In the genomic region with DNA sequence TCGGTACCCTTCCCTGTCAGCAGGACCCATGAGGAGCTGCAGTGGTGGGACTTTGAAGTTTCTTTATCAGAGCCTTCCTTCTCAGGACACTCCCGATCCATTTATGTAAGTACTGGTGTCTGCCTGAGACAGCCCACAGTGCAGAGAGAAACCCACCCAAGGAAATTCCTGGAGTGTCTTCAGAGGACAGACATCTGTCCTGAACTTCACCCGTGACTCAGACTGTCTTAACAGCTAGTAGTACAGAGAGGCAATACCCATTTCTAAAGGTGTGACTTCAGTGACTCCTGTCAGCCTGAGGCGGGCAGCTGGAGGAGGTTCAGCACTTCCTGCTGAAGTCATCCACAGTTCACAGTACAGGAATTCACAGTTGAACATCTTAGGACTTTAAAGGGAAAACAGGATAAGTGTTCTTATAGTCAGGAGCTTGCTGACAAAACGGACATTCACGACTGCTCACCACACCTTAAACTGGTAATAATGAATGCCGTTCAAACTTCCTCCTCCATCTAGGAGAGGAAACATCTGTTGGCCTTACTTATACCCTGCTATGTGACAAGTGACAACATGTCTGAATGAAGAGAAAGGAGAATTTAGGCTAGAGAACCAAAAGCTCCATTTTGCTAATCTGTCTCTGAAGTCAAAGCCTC, we compare ENCODE assay signal across 8 mouse cellular contexts. TPM values are rescaled to one million over a fixed set of nuclear protein-coding genes. Genes with fewer than 3 reads are reported as not detected.
DNase-seq lines count a peak whose midpoint lies in the region; ATAC-seq and TF ChIP-seq lines count a peak whose summit lies in the region.

No protein-coding gene starts in this region.

- no peaks in the 10 kb centered on the region for H3K9me3 ChIP-seq in kidney, postnatal 0 days (replicated peaks; ENCODE audit: low read length)

- TF ChIP-seq POLR2A in heart, adult 2 months (IDR thresholded peaks at IDR 0.05; ENCODE audit: insufficient read depth, low read depth, low read length), result peak; percentile 16; the same call in 1 of the 2 replicates

- H3K4me3 ChIP-seq in heart, adult 2 months, result no peak overlapping the region
- H3K4me3 ChIP-seq in kidney, postnatal 0 days (replicated peaks; ENCODE audit: low read depth, low read length), result no peak overlapping the region

- WGBS in heart, adult 2 months, result 18% methylated on average over 7 of the region's 7 CpGs
- 28% methylated on average over 7 of the region's 7 CpGs for WGBS in kidney, postnatal 0 days

- intact Hi-C loops in heart, adult 2 months (cut with DNase I), result no loop called here

- TF ChIP-seq CTCF in heart, adult 2 months (IDR thresholded peaks at IDR 0.05), result no peak
- TF ChIP-seq CTCF in kidney, postnatal 0 days (IDR thresholded peaks at IDR 0.05; ENCODE audit: low read depth), result no peak

- no peak overlapping the region for H3K4me2 ChIP-seq in kidney, postnatal 0 days (ENCODE audit: low read length)

- H3K27ac ChIP-seq in heart, adult 2 months, result peak overlapping the region; percentile 63
- peak overlapping the region; percentile 54 for H3K27ac ChIP-seq in kidney, postnatal 0 days

- TF ChIP-seq EP300 in heart, adult 2 months (IDR thresholded peaks at IDR 0.05; ENCODE audit: insufficient read depth, low read depth, low read length), result no peak

- H3K4me1 ChIP-seq in heart, adult 2 months (ENCODE audit: control insufficient read depth, insufficient read depth, low read length), result peaks cover 11% of the 10 kb centered on the region
- no peaks in the 10 kb centered on the region for H3K4me1 ChIP-seq in kidney, postnatal 0 days (replicated peaks; ENCODE audit: insufficient read depth, low read length)

- no peaks in the 10 kb centered on the region for H3K79me2 ChIP-seq in heart, adult 2 months (replicated peaks; ENCODE audit: control insufficient read depth, insufficient read depth, low read length)

- DNase-seq in adrenal gland, adult 2 months, result peak; percentile 10
- no peak for DNase-seq in adrenal gland, postnatal 25 days
- DNase-seq in heart, adult 2 months, result peak; percentile 30 to 33
- peak; percentile 70 for DNase-seq in kidney, postnatal 0 days (ENCODE audit: low spot score)
- no peak for DNase-seq in layer of hippocampus, adult 8-10 months (ENCODE audit: low spot score in 2 of 2)
- no peak for DNase-seq in cerebellum, adult 9-10 months
- no peak for DNase-seq in right cerebral cortex, postnatal 36 days (ENCODE audit: low spot score in 2 of 2)

- H3K36me3 ChIP-seq in heart, adult 2 months (ENCODE audit: control insufficient read depth, insufficient read depth, low read length), result 0 out of 2 replicates have a peak, but pooled peaks cover 2% of the 10 kb centered on the region
- no peaks in the 10 kb centered on the region for H3K36me3 ChIP-seq in kidney, postnatal 0 days (ENCODE audit: insufficient read depth, low read length)

- ATAC-seq in kidney, postnatal 0 days (replicated peaks; ENCODE audit: low FRiP score, low read depth), result peak; percentile 50; the same call in 1 of the 2 replicates
- peak; percentile 41 for ATAC-seq in megakaryocyte progenitor cell, adult 5-6 weeks (replicated peaks; ENCODE audit: poor library complexity)

- H3K9ac ChIP-seq in heart, adult 2 months (ENCODE audit: low read depth, low read length), result peak overlapping the region; percentile 13; the same call in 1 of the 2 replicates
- H3K9ac ChIP-seq in kidney, postnatal 0 days (ENCODE audit: low read depth, low read length), result no peak overlapping the region

- no peaks in the 10 kb centered on the region for H3K27me3 ChIP-seq in heart, adult 2 months (ENCODE audit: control insufficient read depth, insufficient read depth, low read length)
- H3K27me3 ChIP-seq in kidney, postnatal 0 days (ENCODE audit: insufficient read depth, low read length), result no peaks in the 10 kb centered on the region

RNA-seq across cellular contexts. Expression of a gene that starts 35.5 kb away (rescaled TPM):
- 1 to 10 TPM; 5.4 to 8.6 TPM for total RNA-seq in adrenal gland, adult 2 months (2021)
- polyA plus RNA-seq in adrenal gland, adult 2 months (2012; rRNA removed), result 5.9 and 8.2 TPM in 2 replicates
- total RNA-seq in adrenal gland, postnatal 25 days (2021), result 14.5 and 17.0 TPM in 2 replicates
- total RNA-seq in heart, adult 2 months (2021), result 1 to 10 TPM; 8.3 to 8.6 TPM
- polyA plus RNA-seq in heart, adult 2 months (2012; rRNA removed), result 2.7 and 4.5 TPM in 2 replicates
- 15.4 and 16.9 TPM in 2 replicates for polyA plus RNA-seq in kidney, postnatal 0 days (2015; fragmentation: Nextera tagmentation; extraction: Ambion mirVana)
- total RNA-seq in megakaryocyte progenitor cell, adult 5-6 weeks (2015), result 74.0 and 85.9 TPM in 2 replicates
- 28.1 and 33.9 TPM in 2 replicates for total RNA-seq in megakaryocyte progenitor cell, adult 5-6 weeks (2017)
- total RNA-seq in layer of hippocampus, adult 8-10 months (2022), result 10 to 100 TPM; 16.4 to 23.0 (median 20.2) TPM

Comparison
In these comparisons a context has a peak if more than half of its experiments do, and no peak if none do; other contexts are left out.
1. DNase-seq: peak in adrenal gland, adult 2 months (single experiment), heart, adult 2 months (2 of 2) and kidney, postnatal 0 days (single experiment); none in adrenal gland, postnatal 25 days (single experiment), layer of hippocampus, adult 8-10 months (0 of 2), cerebellum, adult 9-10 months (single experiment) and right cerebral cortex, postnatal 36 days (0 of 2).